Mouse (Mus musculus): ENCODE results near the gene Cdhr2.
A peak's percentile ranks its signal among the peaks of the same experiment; 100 is the strongest.

The Cdhr2 gene

GRCm38 (mm10) chr13:54701243-54701642, at the start of gene Cdhr2:
Cdhr2 (plus strand) TSS chr13:54701461.
- DNase-seq (ENCODE audit: low spot score), result no peak

- no peak for DNase-seq (ENCODE audit: low spot score)
Observed at GRCm38 (mm10) chr13:54660877-54661276, 40.4 kb upstream of the Cdhr2 start.

GRCm38 (mm10) chr13:54661358-54661757, 39.9 kb upstream of the Cdhr2 start:
- DNase-seq (ENCODE audit: low spot score), result no peak

GRCm38 (mm10) chr13:54663999-54664398, 37.3 kb upstream of the Cdhr2 start:
- DNase-seq (ENCODE audit: low spot score), result no peak

- DNase-seq (ENCODE audit: low spot score), result no peak
Observed at GRCm38 (mm10) chr13:54664509-54664908, 36.8 kb upstream of the Cdhr2 start.

GRCm38 (mm10) chr13:54665062-54665461, 36.2 kb upstream of the Cdhr2 start:
- DNase-seq (ENCODE audit: low spot score), result no peak

GRCm38 (mm10) chr13:54670491-54670890, 30.8 kb upstream of the Cdhr2 start:
- DNase-seq (ENCODE audit: low spot score), result no peak

- DNase-seq (ENCODE audit: low spot score), result no peak
Observed at GRCm38 (mm10) chr13:54675895-54676590, 25.2 kb upstream of the Cdhr2 start.

- no peak for DNase-seq (ENCODE audit: low spot score)
Observed at GRCm38 (mm10) chr13:54678263-54678662, 23.0 kb upstream of the Cdhr2 start.

GRCm38 (mm10) chr13:54680184-54680853, 20.9 kb upstream of the Cdhr2 start:
- DNase-seq (ENCODE audit: low spot score), result no peak

- DNase-seq (ENCODE audit: low spot score), result no peak
Observed at GRCm38 (mm10) chr13:54681291-54681690, 20.0 kb upstream of the Cdhr2 start.

GRCm38 (mm10) chr13:54683301-54683700, 18.0 kb upstream of the Cdhr2 start:
- no peak for DNase-seq (ENCODE audit: low spot score)

- no peak for DNase-seq (ENCODE audit: low spot score)
Observed at GRCm38 (mm10) chr13:54684140-54684896, 16.9 kb upstream of the Cdhr2 start.

- DNase-seq (ENCODE audit: low spot score), result no peak
Observed at GRCm38 (mm10) chr13:54685174-54685573, 16.1 kb upstream of the Cdhr2 start.

GRCm38 (mm10) chr13:54686139-54687053, 14.9 kb upstream of the Cdhr2 start:
- DNase-seq (ENCODE audit: low spot score), result no peak

GRCm38 (mm10) chr13:54687096-54687495, 14.2 kb upstream of the Cdhr2 start:
- no peak for DNase-seq (ENCODE audit: low spot score)

- peak; percentile 88 for DNase-seq (ENCODE audit: low spot score)
Observed at GRCm38 (mm10) chr13:54687575-54688424, 13.5 kb upstream of the Cdhr2 start.

GRCm38 (mm10) chr13:54690151-54690740, 11.0 kb upstream of the Cdhr2 start:
- no peak for DNase-seq (ENCODE audit: low spot score)

GRCm38 (mm10) chr13:54691737-54692136, 9.5 kb upstream of the Cdhr2 start:
- no peak for DNase-seq (ENCODE audit: low spot score)

Data from urinary bladder, postnatal 10 days (tissue).